Mouse (Mus musculus) CH12.LX (cell line): Measurements from ENCODE around the gene Gm26938. TPM values are rescaled to one million over a fixed set of nuclear protein-coding genes. Genes with fewer than 3 reads are reported as not detected.
A peak's percentile ranks its signal among the peaks of the same experiment; 100 is the strongest.

Experiments used
- DNase-seq: peaks from one replicate; pipeline ENCODE4 v3.0.0-alpha.2; 2013; ENCODE audit errors: extremely low read depth
- H3K27ac ChIP-seq: 2 replicates; pipeline ENCODE4 v1.5.1; 2012; ENCODE audit warnings: low read depth, mild to moderate bottlenecking, control low read depth, moderate library complexity; ENCODE audit not compliant: insufficient read depth
- H3K27me3 ChIP-seq: replicated peaks from 2 replicates; pipeline ENCODE3; 2012; ENCODE audit warnings: inconsistent platforms
- H3K36me3 ChIP-seq, 2 experiments: replicated peaks in 1 of 2; 2 replicates each; pipeline versions ENCODE3 to v1.6.1; 2012; ENCODE audit warnings: inconsistent platforms in 1 of 2, low read length in 1 of 2, mild to moderate bottlenecking in 1 of 2, mixed read lengths in 1 of 2, moderate library complexity in 1 of 2; ENCODE audit not compliant: control insufficient read depth in 1 of 2, insufficient read depth in 1 of 2
- H3K4me1 ChIP-seq, 2 experiments: 2 replicates each; pipeline ENCODE4 v1.6.1; 2012; ENCODE audit warnings: inconsistent platforms in 1 of 2, moderate library complexity in 1 of 2; ENCODE audit not compliant: insufficient read depth in 2 of 2, control insufficient read depth in 1 of 2
- H3K4me2 ChIP-seq: 2 replicates; pipeline ENCODE4 v1.6.1; 2012; ENCODE audit warnings: low read depth, mild to moderate bottlenecking, control low read depth; ENCODE audit not compliant: poor library complexity, insufficient read depth, severe bottlenecking
- H3K4me3 ChIP-seq, 3 experiments: fragments of 150-350 bp in 1 of 3; sonication (generic) in 1 of 3; replicated peaks in 1 of 3; 2 replicates each; pipeline versions ENCODE3 to v1.5.1; 2011 to 2012; ENCODE audit warnings: low read depth in 2 of 3, low read length in 2 of 3, mild to moderate bottlenecking in 2 of 3, moderate library complexity in 2 of 3, control low read depth in 1 of 3, improper control_type of control experiment in 1 of 3, inconsistent platforms in 1 of 3, mixed read lengths in 1 of 3; ENCODE audit not compliant: poor library complexity in 1 of 3
- H3K79me2 ChIP-seq: replicated peaks from 2 replicates; pipeline ENCODE4 v1.6.1; 2012; ENCODE audit warnings: mild to moderate bottlenecking, moderate library complexity; ENCODE audit not compliant: control insufficient read depth, poor library complexity, insufficient read depth, severe bottlenecking; ENCODE audit errors: extremely low read depth
- H3K9ac ChIP-seq: 2 replicates; pipeline ENCODE4 v1.6.1; 2012; ENCODE audit warnings: low read depth, mild to moderate bottlenecking, control low read depth, moderate library complexity; ENCODE audit not compliant: insufficient read depth
- H3K9me3 ChIP-seq: replicated peaks from 2 replicates; pipeline ENCODE3; 2012; ENCODE audit warnings: low read length, inconsistent platforms, mixed read lengths
- BHLHE40 ChIP-seq: IDR thresholded peaks from 2 replicates; pipeline ENCODE4 v1.6.1; 2011; ENCODE audit warnings: mild to moderate bottlenecking, low read depth, low read length, improper control_type of control experiment
- CHD1 ChIP-seq: IDR thresholded peaks from 2 replicates; pipeline ENCODE4 v1.6.1; 2012; ENCODE audit warnings: low read depth, low read length, improper control_type of control experiment, inconsistent platforms
- CTCF ChIP-seq, 2 experiments: IDR thresholded peaks in 1 of 2; conservative IDR thresholded peaks in 1 of 2; 2 replicates each; pipeline ENCODE4 v1.5.1; 2011 to 2012; ENCODE audit warnings: low read depth in 2 of 2, low read length in 2 of 2, improper control_type of control experiment in 1 of 2, inconsistent platforms in 1 of 2, mild to moderate bottlenecking in 1 of 2, moderate library complexity in 1 of 2
- E2F4 ChIP-seq: IDR thresholded peaks from 2 replicates; pipeline ENCODE4 v1.6.1; 2011; ENCODE audit warnings: low read depth, low read length, improper control_type of control experiment; ENCODE audit not compliant: insufficient replicate concordance
- ELF1 ChIP-seq: IDR thresholded peaks from 2 replicates; pipeline ENCODE4 v1.6.1; 2014; ENCODE audit warnings: low read depth, mild to moderate bottlenecking, inconsistent platforms, low read length, improper control_type of control experiment
- EP300 ChIP-seq: IDR thresholded peaks from 2 replicates; pipeline ENCODE4 v1.6.1; 2011; ENCODE audit warnings: low read length, improper control_type of control experiment
- GABPA ChIP-seq: IDR thresholded peaks from 2 replicates; pipeline ENCODE4 v1.6.1; 2012; ENCODE audit warnings: low read depth, low read length, improper control_type of control experiment, inconsistent platforms; ENCODE audit not compliant: insufficient replicate concordance
- HCFC1 ChIP-seq: IDR thresholded peaks from 2 replicates; pipeline ENCODE4 v1.6.1; 2012; ENCODE audit warnings: low read depth, mild to moderate bottlenecking, inconsistent platforms, low read length, improper control_type of control experiment
- IRF4 ChIP-seq: IDR thresholded peaks from 2 replicates; pipeline ENCODE4 v1.6.1; 2014; ENCODE audit warnings: low read depth, mild to moderate bottlenecking, inconsistent platforms, low read length, improper control_type of control experiment
- JUN ChIP-seq: IDR thresholded peaks from 2 replicates; pipeline ENCODE4 v1.6.1; 2011; ENCODE audit warnings: low read depth, mild to moderate bottlenecking, low read length, improper control_type of control experiment, moderate library complexity; ENCODE audit not compliant: insufficient read depth
- JUND ChIP-seq: conservative IDR thresholded peaks from 2 replicates; pipeline ENCODE4 v1.6.1; 2011; ENCODE audit warnings: low read depth, low read length, improper control_type of control experiment
- MXI1 ChIP-seq: IDR thresholded peaks from 2 replicates; pipeline ENCODE4 v1.6.1; 2011; ENCODE audit warnings: mild to moderate bottlenecking, low read depth, low read length, improper control_type of control experiment
- MYC ChIP-seq: IDR thresholded peaks from 2 replicates; pipeline ENCODE4 v1.6.1; 2011; ENCODE audit warnings: low read depth, mild to moderate bottlenecking, improper control_type of control experiment, low read length
- NELFE ChIP-seq: IDR thresholded peaks from 2 replicates; pipeline ENCODE4 v1.6.1; 2011; ENCODE audit warnings: low read depth, low read length, improper control_type of control experiment
- NRF1 ChIP-seq: IDR thresholded peaks from 2 replicates; pipeline ENCODE4 v1.6.1; 2014; ENCODE audit warnings: low read depth, mild to moderate bottlenecking, inconsistent platforms, low read length, improper control_type of control experiment, moderate library complexity
- PAX5 ChIP-seq: IDR thresholded peaks from 2 replicates; pipeline ENCODE4 v1.6.1; 2012; ENCODE audit warnings: low read length, inconsistent platforms, mixed read lengths
- POLR2AphosphoS2 ChIP-seq: IDR thresholded peaks from 2 replicates; pipeline ENCODE4 v1.6.1; 2011; ENCODE audit warnings: low read depth, low read length, improper control_type of control experiment
- RAD21 ChIP-seq: IDR thresholded peaks from 2 replicates; pipeline ENCODE4 v1.6.1; 2011; ENCODE audit warnings: low read depth, mild to moderate bottlenecking, low read length, improper control_type of control experiment, moderate library complexity
- RCOR1 ChIP-seq: conservative IDR thresholded peaks from 2 replicates; pipeline ENCODE4 v1.6.1; 2012; ENCODE audit warnings: low read depth, mild to moderate bottlenecking, inconsistent platforms, low read length, improper control_type of control experiment
- SIN3A ChIP-seq: IDR thresholded peaks from 2 replicates; pipeline ENCODE4 v1.6.1; 2012; ENCODE audit warnings: low read length, improper control_type of control experiment, inconsistent platforms
- SMC3 ChIP-seq: IDR thresholded peaks from 2 replicates; pipeline ENCODE4 v1.6.1; 2011; ENCODE audit warnings: low read depth, low read length, improper control_type of control experiment
- TBP ChIP-seq: conservative IDR thresholded peaks from 2 replicates; pipeline ENCODE4 v1.6.1; 2011; ENCODE audit warnings: low read depth, low read length, improper control_type of control experiment
- TCF12 ChIP-seq: IDR thresholded peaks from 2 replicates; pipeline ENCODE4 v1.6.1; 2014; ENCODE audit warnings: low read depth, mild to moderate bottlenecking, inconsistent platforms, low read length, improper control_type of control experiment
- UBTF ChIP-seq: IDR thresholded peaks from 2 replicates; pipeline ENCODE4 v1.6.1; 2012; ENCODE audit warnings: low read depth, mild to moderate bottlenecking, inconsistent platforms, low read length, improper control_type of control experiment, moderate library complexity
- USF1 ChIP-seq: IDR thresholded peaks from 2 replicates; pipeline ENCODE4 v1.6.1; 2014; ENCODE audit warnings: low read depth, mild to moderate bottlenecking, inconsistent platforms, low read length, improper control_type of control experiment
- ZKSCAN1 ChIP-seq: IDR thresholded peaks from 2 replicates; pipeline ENCODE4 v1.6.1; 2012; ENCODE audit warnings: low read depth, inconsistent platforms, low read length, improper control_type of control experiment, borderline replicate concordance
- ZNF384 ChIP-seq: IDR thresholded peaks from 2 replicates; pipeline ENCODE4 v1.6.1; 2012; ENCODE audit warnings: low read depth, low read length, improper control_type of control experiment, inconsistent platforms
- dilution Hi-C: fragments of 300-500 bp; cut with MboI; formaldehyde crosslinking; loops from 2 replicates; pipeline ENCODE4 v1.14.3; 2020; ENCODE audit warnings: low sequenced_read_pairs; ENCODE audit not compliant: extremely low pct_unique_long_range_greater_than_20kb, extremely low pct_ligation_motif_present
- in situ Hi-C: fragments of 300-500 bp; cut with MboI; formaldehyde crosslinking; loops from 3 replicates; pipeline ENCODE4 v1.14.3; 2019; ENCODE audit warnings: low sequenced_read_pairs, low pct_ligation_motif_present, low pct_unique_long_range_greater_than_20kb, mixed read lengths
- polyA plus RNA-seq: library from polyadenylated mRNA; unstranded; fragments of >175 nt; gene quantifications from 2 replicates; pipeline ENCODE4 v1.2.1, GENCODE M21; 2012; ENCODE audit warnings: low read depth; ENCODE audit not compliant: insufficient read length
- total RNA-seq, 2 experiments: library from RNA; depleted of rRNA; stranded (reverse); fragments of 300-350 nt in 1 of 2; fragments of >200 nt in 1 of 2; gene quantifications; 2 replicates each; pipeline ENCODE4 v1.2.3; 2012 to 2014

Gene Gm26938
- total and polyA plus RNA-seq, 3 experiments, result not detected

DNA sequence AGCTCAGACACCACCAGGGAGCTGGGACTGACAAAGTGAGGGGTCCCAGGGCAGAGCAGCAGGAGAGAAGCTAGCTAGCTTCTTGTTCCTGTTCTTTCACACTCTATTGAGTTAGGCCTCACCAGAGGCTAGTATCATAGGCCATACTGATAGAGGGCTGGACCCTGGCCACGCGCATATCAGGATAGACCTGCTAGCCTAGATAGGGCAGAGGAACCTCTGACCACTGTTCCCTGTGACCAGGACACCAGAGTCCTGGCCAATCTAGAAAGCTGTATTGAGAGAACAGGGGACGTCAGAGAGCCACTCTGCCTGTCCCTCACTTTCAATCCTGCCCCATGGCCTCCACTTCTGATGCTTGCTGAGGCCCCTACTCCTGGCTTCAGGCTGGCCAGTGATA is 8.2 kb downstream of the Gm26938 start:
- TF ChIP-seq CHD1 (no peak), EP300 (no peak), RCOR1 (no peak), CTCF (conservative IDR thresholded peaks at IDR 0.05 in 1 of 2, IDR thresholded peaks at IDR 0.05 in 1 of 2; ENCODE audit: low read depth in 2 of 2, low read length in 2 of 2) (no peak), NRF1 (no peak), PAX5 (no peak), POLR2AphosphoS2 (no peak), ZKSCAN1 (no peak), MYC (no peak), UBTF (no peak), GABPA (no peak), TCF12 (no peak), USF1 (no peak), SIN3A (no peak), MXI1 (no peak), ZNF384 (no peak)
- TF ChIP-seq, all 38 proteins: peak for 0
- H3K4me2 ChIP-seq, result no peak overlapping the region

DNA sequence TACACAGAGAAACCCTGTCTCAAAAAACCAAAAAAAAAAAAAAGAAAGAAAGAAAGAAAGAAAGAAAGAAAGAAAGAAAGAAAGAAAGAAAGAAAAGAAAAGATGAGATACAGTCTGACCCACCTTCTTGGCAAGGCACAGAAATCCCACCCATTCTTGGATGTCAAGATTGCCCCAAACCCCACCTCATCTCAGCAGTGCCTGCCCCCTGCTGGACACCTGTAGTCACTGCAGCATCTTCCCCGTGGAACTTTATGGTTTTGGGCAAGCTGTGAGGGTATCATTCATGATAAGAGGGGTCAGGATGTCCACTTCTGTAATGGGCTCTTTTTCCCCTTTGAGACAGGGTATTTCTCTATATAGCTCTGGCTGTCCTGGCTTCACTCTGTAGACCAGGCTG is 8.9 kb downstream of the Gm26938 start:
- Histone ChIP-seq H3K27me3 (peaks cover 8% of the 10 kb centered on the region), H3K36me3 (peaks cover 9 to 33% of the 10 kb centered on the region in 2 experiments), H3K27ac (no peak overlapping the region), H3K4me2 (no peak overlapping the region), H3K9me3 (no peaks in the 10 kb centered on the region), H3K9ac (no peak overlapping the region), H3K79me2 (no peaks in the 10 kb centered on the region), H3K4me3 (no peak overlapping the region), H3K4me1 (peaks cover 8 to 16% of the 10 kb centered on the region in 2 experiments)
- dilution Hi-C loops (no loop called here), in situ Hi-C loops (no loop called here)
- DNase-seq, result peak; percentile 27
- TF ChIP-seq NELFE (no peak), ELF1 (no peak), CTCF (conservative IDR thresholded peaks at IDR 0.05 in 1 of 2, IDR thresholded peaks at IDR 0.05 in 1 of 2; ENCODE audit: low read depth in 2 of 2, low read length in 2 of 2) (peak; percentile 74 to 87), RAD21 (peak; percentile 34), JUN (no peak), JUND (no peak), E2F4 (no peak), TBP (no peak), SMC3 (peak; percentile 32), IRF4 (no peak), GABPA (no peak), SIN3A (no peak), BHLHE40 (no peak), HCFC1 (no peak)

More for the DNA sequence above, 8.2 kb downstream of the Gm26938 start:
- H3K79me2 ChIP-seq, result no peaks in the 10 kb centered on the region
- peaks cover 16 to 40% of the 10 kb centered on the region in 2 experiments for H3K36me3 ChIP-seq
- dilution Hi-C loops, result no loop called here
- H3K4me3 ChIP-seq, result no peak overlapping the region
- no peak for DNase-seq
- in situ Hi-C loops, result no loop called here
- no peaks in the 10 kb centered on the region for H3K9me3 ChIP-seq
- peaks cover under 1 to 9% of the 10 kb centered on the region in 2 experiments; a peak in 3 of 4 replicates for H3K4me1 ChIP-seq
- no peak overlapping the region for H3K27ac ChIP-seq
- peaks cover 4% of the 10 kb centered on the region for H3K27me3 ChIP-seq
- H3K9ac ChIP-seq, result no peak overlapping the region
